Mouse (Mus musculus) brown adipose tissue, adult 24 weeks (tissue): Measurements from ENCODE around the gene Zfp575. TPM values are rescaled to one million over a fixed set of nuclear protein-coding genes. Genes with fewer than 3 reads are reported as not detected.
A peak's percentile ranks its signal among the peaks of the same experiment; 100 is the strongest.

Experiments
- H3K27ac ChIP-seq: fragments of 200-500 bp; replicated peaks from 2 replicates; pipeline ENCODE4 v1.5.1; 2012; ENCODE audit warnings: low read depth, mild to moderate bottlenecking, low read length
- H3K4me1 ChIP-seq: fragments of 200-500 bp; 2 replicates; pipeline ENCODE4 v1.6.1; 2012; ENCODE audit warnings: low read length, mixed read lengths; ENCODE audit not compliant: control insufficient read depth, insufficient read depth, insufficient read length
- H3K4me3 ChIP-seq: fragments of 200-500 bp; 2 replicates; pipeline ENCODE4 v1.5.1; 2012; ENCODE audit warnings: low read depth, mild to moderate bottlenecking, low read length, moderate library complexity; ENCODE audit not compliant: insufficient read depth
- polyA plus RNA-seq: library from polyadenylated mRNA; stranded (reverse); fragments of >200 nt; gene quantifications from 2 replicates; pipeline ENCODE4 v1.2.4, GENCODE M21; 2012; ENCODE audit not compliant: missing spikeins, insufficient read depth, insufficient read length

Gene Zfp575
- polyA plus RNA-seq, 1 experiment, result not detected

GRCm38 (mm10) chr7:24611709-24612108 lies 24.3 kb upstream of the Zfp575 start:
- no peak overlapping the region for H3K27ac ChIP-seq
- H3K4me1 ChIP-seq, result peaks cover 2% of the 10 kb centered on the region; the same call in 1 of the 2 replicates

DNA sequence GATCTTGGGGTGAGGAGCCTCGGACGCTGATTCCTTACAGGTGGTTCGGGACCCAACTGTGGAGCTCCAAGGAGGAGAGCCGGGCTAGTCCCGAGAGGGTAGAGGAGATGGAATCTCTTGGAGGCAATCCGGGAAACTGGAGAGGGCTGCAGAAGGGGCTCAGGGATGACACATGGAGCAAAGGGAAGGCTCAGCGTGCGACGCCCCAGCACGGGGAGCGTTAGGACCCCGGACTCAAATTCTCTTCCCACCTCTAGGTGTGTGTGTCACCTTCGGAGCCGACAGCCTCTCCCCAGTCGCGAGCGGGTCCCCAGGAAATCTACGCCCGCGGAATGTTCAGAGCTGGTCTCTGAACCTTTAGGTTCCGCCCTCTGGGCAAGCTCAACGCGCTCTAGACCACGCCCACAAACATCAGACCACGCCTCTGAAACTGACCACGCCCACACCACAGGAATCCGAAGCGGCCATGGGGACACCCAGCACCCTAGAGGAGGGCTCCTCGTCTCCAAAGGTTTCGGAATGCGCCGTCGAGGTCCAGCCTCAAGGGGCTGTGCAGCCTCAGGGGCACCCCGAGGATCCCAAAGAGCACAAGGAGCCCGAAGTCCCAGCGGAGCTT lies 23.5 kb upstream of the Zfp575 start:
- Histone ChIP-seq H3K4me1 (peaks cover 2% of the 10 kb centered on the region; the same call in 1 of the 2 replicates), H3K27ac (no peak overlapping the region), H3K4me3 (peak overlapping the region; percentile 58)

More at GRCm38 (mm10) chr7:24611709-24612108, 24.3 kb upstream of the Zfp575 start:
- H3K4me3 ChIP-seq, result peak overlapping the region; percentile 58

GRCm38 (mm10) chr7:24610144-24610878 lies 22.9 kb upstream of the Zfp575 start, which contains the start of gene Phldb3:
TSS of gene Phldb3 (plus strand) at chr7:24610763.
- peaks cover 2% of the 10 kb centered on the region; the same call in 1 of the 2 replicates for H3K4me1 ChIP-seq
- no peak within 1 kb of the TSS for H3K27ac ChIP-seq

GRCm38 (mm10) chr7:24608561-24608960 lies 21.1 kb upstream of the Zfp575 start:
- no peak overlapping the region for H3K27ac ChIP-seq
- H3K4me1 ChIP-seq, result peaks cover 2% of the 10 kb centered on the region; the same call in 1 of the 2 replicates
- H3K4me3 ChIP-seq, result peak overlapping the region; percentile 23

More at GRCm38 (mm10) chr7:24610144-24610878, 22.9 kb upstream of the Zfp575 start, which contains the start of gene Phldb3:
- H3K4me3 ChIP-seq, result peak within 1 kb of the TSS; percentile 58

GRCm38 (mm10) chr7:24608017-24608416 lies 20.6 kb upstream of the Zfp575 start:
- peak overlapping the region; percentile 23 for H3K4me3 ChIP-seq
- peaks cover 2% of the 10 kb centered on the region; the same call in 1 of the 2 replicates for H3K4me1 ChIP-seq
- H3K27ac ChIP-seq, result no peak overlapping the region

DNA sequence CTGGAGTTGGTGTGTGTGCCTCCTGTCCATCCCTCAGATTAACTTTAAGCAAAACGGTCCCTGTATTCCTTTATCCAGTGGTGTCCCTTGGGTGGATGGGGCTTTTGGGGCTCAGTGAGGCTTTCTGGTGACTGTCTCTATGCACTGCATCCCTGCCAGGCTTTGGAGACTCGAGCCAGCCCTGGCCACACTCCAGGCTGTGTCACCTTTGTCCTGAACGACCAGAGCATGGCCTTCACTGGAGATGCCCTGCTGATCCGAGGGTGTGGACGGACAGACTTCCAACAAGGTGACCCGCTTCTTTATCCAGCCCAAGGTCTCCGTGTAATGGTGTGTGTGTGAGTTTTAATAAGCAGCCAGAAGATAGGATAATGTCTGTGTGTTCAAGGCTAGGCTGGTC lies 18.6 kb upstream of the Zfp575 start:
- Histone ChIP-seq H3K27ac (no peak overlapping the region), H3K4me3 (no peak overlapping the region), H3K4me1 (no peaks in the 10 kb centered on the region; the same call in 1 of the 2 replicates)

GRCm38 (mm10) chr7:24605561-24605960 lies 18.1 kb upstream of the Zfp575 start:
- Histone ChIP-seq H3K4me1 (no peaks in the 10 kb centered on the region), H3K4me3 (no peak overlapping the region), H3K27ac (no peak overlapping the region)

DNA sequence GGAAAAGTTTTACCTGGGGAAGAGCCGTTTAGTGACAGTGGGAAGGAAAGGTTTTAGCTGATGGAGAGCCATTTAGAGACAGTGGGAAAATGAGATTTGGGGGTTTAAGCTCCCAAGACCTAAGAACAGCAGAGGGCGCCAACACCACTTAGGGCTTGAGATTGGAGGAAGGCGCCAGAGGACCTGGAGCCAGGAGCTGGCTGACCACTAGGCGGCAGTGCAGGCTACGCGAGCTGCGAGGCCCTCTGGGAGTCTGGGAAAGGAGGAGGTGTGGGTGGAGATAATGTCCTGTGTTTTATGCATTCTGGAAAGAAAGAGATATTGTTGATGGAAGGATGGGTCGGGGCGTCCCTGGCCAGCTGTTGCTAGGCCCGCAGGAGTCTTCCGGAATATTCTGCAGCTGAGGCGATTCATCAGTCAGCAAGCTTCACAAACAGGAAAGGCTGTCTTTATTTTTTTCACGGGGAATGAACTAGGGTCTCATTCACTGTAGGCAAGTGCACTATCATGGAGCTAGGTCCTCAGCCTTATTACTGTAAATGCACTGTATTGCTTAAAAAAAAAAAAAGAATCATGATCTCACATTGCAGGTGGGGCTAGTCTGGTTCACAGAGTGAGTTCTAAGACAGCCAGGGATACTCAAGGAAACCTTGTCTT lies 13.6 kb upstream of the Zfp575 start:
- Histone ChIP-seq H3K27ac (no peak overlapping the region), H3K4me3 (no peak overlapping the region), H3K4me1 (no peaks in the 10 kb centered on the region)

GRCm38 (mm10) chr7:24599211-24600067 lies 12.0 kb upstream of the Zfp575 start:
- no peak overlapping the region for H3K4me3 ChIP-seq
- H3K4me1 ChIP-seq, result no peaks in the 10 kb centered on the region
- H3K27ac ChIP-seq, result no peak overlapping the region

DNA sequence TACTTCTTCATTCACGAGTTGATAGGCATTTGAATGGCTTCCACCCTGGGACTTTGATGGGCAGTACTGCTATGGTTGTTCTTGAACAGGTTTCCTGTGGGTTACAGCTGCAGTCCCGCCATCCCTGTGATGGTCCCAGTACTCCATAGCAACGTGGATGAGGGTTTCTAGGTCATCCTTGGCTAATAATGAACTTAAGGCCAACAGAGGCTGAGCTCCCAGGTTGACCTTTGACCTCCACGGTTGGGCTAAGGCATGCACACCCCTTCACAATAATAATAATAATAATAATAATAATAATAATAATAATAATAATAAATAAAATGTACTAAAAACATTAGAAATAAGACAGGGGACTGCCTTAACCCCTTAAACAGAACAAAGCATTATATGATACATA lies 10.7 kb upstream of the Zfp575 start:
- Histone ChIP-seq H3K4me1 (0 out of 2 replicates have a peak, but pooled peaks cover 2% of the 10 kb centered on the region), H3K27ac (no peak overlapping the region), H3K4me3 (no peak overlapping the region)

- Histone ChIP-seq H3K4me1 (0 out of 2 replicates have a peak, but pooled peaks cover 2% of the 10 kb centered on the region), H3K27ac (no peak overlapping the region), H3K4me3 (no peak overlapping the region)
Measured at GRCm38 (mm10) chr7:24595464-24595863, 8.0 kb upstream of the Zfp575 start.

GRCm38 (mm10) chr7:24594309-24594803 lies 6.9 kb upstream of the Zfp575 start:
- H3K4me1 ChIP-seq, result 0 out of 2 replicates have a peak, but pooled peaks cover 2% of the 10 kb centered on the region
- H3K4me3 ChIP-seq, result peak overlapping the region; percentile 90
- H3K27ac ChIP-seq, result no peak overlapping the region

DNA sequence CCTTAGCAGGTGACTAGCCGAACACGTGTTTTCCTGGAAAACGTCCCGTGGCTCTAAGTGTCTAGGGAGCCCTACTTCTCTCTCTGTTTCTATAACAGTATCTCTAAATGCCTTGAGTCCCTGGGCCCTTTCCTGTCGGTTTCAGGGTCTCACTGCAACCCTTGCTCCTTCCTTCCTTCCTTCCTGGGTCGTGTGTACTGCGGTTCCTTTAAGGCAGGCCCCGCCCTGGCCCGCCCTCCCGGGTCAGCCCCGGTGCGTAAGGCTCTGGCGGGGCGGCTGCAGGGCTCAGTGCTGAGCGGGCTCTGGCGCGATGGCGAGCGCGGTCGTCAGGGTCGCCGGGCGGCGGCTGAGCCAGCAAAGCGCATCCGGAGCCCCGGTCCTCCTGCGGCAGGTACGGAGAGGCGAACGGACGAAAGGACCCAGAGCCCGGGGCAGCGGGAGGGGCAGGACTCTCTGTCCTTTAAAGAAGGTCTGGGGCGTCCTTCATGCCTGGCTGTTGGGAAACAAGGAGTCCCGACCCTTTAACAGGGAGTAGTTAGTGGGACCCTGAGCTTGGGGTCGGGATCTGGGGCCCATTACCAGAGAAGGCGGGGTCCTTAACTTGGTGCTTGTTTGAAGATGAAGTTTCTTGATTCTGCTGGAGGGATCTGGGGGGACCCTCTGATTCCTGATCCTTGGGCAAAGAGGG lies 6.3 kb upstream of the Zfp575 start:
- Histone ChIP-seq H3K4me3 (peak overlapping the region; percentile 90), H3K27ac (no peak overlapping the region), H3K4me1 (0 out of 2 replicates have a peak, but pooled peaks cover 2% of the 10 kb centered on the region)

GRCm38 (mm10) chr7:24592781-24593180 lies 5.3 kb upstream of the Zfp575 start:
- Histone ChIP-seq H3K4me1 (peaks cover 6% of the 10 kb centered on the region; the same call in 1 of the 2 replicates), H3K27ac (no peak overlapping the region), H3K4me3 (no peak overlapping the region)
